Mouse (Mus musculus): ENCODE measurements around the gene Ints3. TPM values are rescaled to one million over a fixed set of nuclear protein-coding genes. Genes with fewer than 3 reads are reported as not detected.
"Not testable (repeated sequence)": the region's sequence is repeated elsewhere in the genome, so short reads cannot be mapped to it uniquely, and the experiment has no call there.

The Ints3 gene
- polyA plus RNA-seq, 1 experiment from 2014 or later: 45.8 TPM

DNA sequence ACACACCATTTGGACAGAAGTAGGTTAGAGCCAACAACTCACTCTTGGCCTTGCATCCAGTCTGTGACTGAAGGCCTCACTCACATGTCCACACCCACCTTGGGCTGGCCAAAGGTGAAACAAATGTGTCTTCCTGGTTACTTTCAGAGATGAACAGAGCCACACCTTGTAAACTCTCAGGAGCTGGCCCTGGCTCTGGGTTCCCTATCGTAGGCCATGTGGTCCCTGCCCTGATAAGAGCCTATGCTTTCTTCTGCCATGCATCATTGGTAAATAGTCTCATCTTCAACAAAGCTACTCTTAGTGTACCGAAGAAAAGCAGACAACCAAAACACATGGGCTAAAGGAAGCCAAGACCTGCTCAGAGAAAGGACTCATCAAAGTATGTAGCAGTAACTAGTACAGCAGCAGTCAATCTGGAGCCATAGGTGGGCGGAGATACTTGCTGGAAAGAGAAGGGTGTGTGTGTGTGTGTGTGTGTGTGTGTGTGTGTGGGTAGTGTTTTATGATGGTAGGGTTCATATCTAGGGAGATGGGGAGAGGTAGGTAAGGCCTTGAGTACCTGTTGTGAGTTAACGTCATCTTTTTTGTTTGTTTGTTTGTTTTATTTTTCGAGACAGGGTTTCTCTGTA, 66.3 kb downstream of the Ints3 start:
- no peak overlapping the region for H3K9ac ChIP-seq (ENCODE audit: low read length)
- no peak overlapping the region for H3K4me2 ChIP-seq (ENCODE audit: low read depth)
- 0 out of 2 replicates have a peak, but pooled peaks cover 2% of the 10 kb centered on the region for H3K36me3 ChIP-seq (ENCODE audit: control insufficient read depth, insufficient read depth, low read length)
- H3K27ac ChIP-seq (ENCODE audit: low read depth, low read length): no peak overlapping the region
- H3K4me3 ChIP-seq (ENCODE audit: low read depth, low read length): no peak overlapping the region
- no peaks in the 10 kb centered on the region for H3K4me1 ChIP-seq (ENCODE audit: control insufficient read depth, insufficient read depth, low read length)
- no peaks in the 10 kb centered on the region for H3K9me3 ChIP-seq (ENCODE audit: control insufficient read depth, low read length)
- WGBS: 89% methylated on average over 5 of the region's 5 CpGs
- no peak for ATAC-seq (ENCODE audit: insufficient read depth, low FRiP score, low TSS enrichment)
- DNase-seq (ENCODE audit: low spot score): no peak
- no peaks in the 10 kb centered on the region for H3K27me3 ChIP-seq (ENCODE audit: control insufficient read depth, insufficient read depth, low read length)

GRCm38 (mm10) chr3:90362346-90362745, 71.1 kb downstream of the Ints3 start:
- Histone ChIP-seq H3K9me3 (ENCODE audit: control insufficient read depth, low read length) (no peaks in the 10 kb centered on the region), H3K36me3 (ENCODE audit: control insufficient read depth, insufficient read depth, low read length) (peaks cover 7% of the 10 kb centered on the region; the same call in 1 of the 2 replicates), H3K4me1 (ENCODE audit: control insufficient read depth, insufficient read depth, low read length) (no peaks in the 10 kb centered on the region), H3K9ac (ENCODE audit: low read length) (no peak overlapping the region), H3K4me3 (ENCODE audit: low read depth, low read length) (no peak overlapping the region), H3K4me2 (ENCODE audit: low read depth) (no peak overlapping the region), H3K27me3 (ENCODE audit: control insufficient read depth, insufficient read depth, low read length) (no peaks in the 10 kb centered on the region), H3K27ac (ENCODE audit: low read depth, low read length) (no peak overlapping the region)
- ATAC-seq (ENCODE audit: insufficient read depth, low FRiP score, low TSS enrichment) (no peak), DNase-seq (ENCODE audit: low spot score) (no peak)
- 95% methylated on average over 2 of the region's 2 CpGs for WGBS

GRCm38 (mm10) chr3:90361476-90361875, 71.9 kb downstream of the Ints3 start:
- Histone ChIP-seq H3K9ac (ENCODE audit: low read length) (no peak overlapping the region), H3K27ac (ENCODE audit: low read depth, low read length) (no peak overlapping the region), H3K4me1 (ENCODE audit: control insufficient read depth, insufficient read depth, low read length) (no peaks in the 10 kb centered on the region), H3K4me2 (ENCODE audit: low read depth) (no peak overlapping the region), H3K27me3 (ENCODE audit: control insufficient read depth, insufficient read depth, low read length) (no peaks in the 10 kb centered on the region), H3K4me3 (ENCODE audit: low read depth, low read length) (no peak overlapping the region), H3K36me3 (ENCODE audit: control insufficient read depth, insufficient read depth, low read length) (peaks cover 7% of the 10 kb centered on the region; the same call in 1 of the 2 replicates), H3K9me3 (ENCODE audit: control insufficient read depth, low read length) (no peaks in the 10 kb centered on the region)
- no peak for ATAC-seq (ENCODE audit: insufficient read depth, low FRiP score, low TSS enrichment)
- WGBS: 85% methylated on average over 4 of the region's 4 CpGs
- DNase-seq (ENCODE audit: low spot score): no peak

GRCm38 (mm10) chr3:90359230-90359629, 74.2 kb downstream of the Ints3 start:
- Histone ChIP-seq H3K4me2 (ENCODE audit: low read depth) (no peak overlapping the region), H3K27me3 (ENCODE audit: control insufficient read depth, insufficient read depth, low read length) (no peaks in the 10 kb centered on the region), H3K36me3 (ENCODE audit: control insufficient read depth, insufficient read depth, low read length) (peaks cover 14% of the 10 kb centered on the region), H3K9me3 (ENCODE audit: control insufficient read depth, low read length) (no peaks in the 10 kb centered on the region), H3K4me3 (ENCODE audit: low read depth, low read length) (no peak overlapping the region), H3K27ac (ENCODE audit: low read depth, low read length) (no peak overlapping the region), H3K9ac (ENCODE audit: low read length) (no peak overlapping the region), H3K4me1 (ENCODE audit: control insufficient read depth, insufficient read depth, low read length) (no peaks in the 10 kb centered on the region)
- WGBS: 86% methylated on average over 1 of the region's 1 CpGs
- ATAC-seq (ENCODE audit: insufficient read depth, low FRiP score, low TSS enrichment) (no peak), DNase-seq (ENCODE audit: low spot score) (no peak)

DNA sequence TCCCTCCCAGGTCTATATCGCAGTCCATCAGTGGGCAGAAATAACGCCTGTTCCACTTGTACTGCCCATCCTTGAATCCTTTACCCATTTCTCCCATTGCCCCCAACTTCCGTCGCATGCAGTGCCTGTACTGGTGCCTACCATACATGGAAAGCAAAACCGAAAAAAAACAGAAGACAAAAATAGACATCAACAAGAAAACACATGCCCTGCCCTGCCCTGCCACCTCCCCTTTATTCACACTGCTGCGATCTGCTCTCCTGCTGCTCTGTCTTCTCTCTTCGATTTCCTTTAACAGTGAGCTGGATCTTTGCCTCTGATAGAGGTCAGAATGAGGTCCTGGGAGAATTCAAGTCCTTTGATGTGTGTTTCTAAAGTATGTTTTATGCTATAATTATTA, 75.5 kb downstream of the Ints3 start:
- Histone ChIP-seq H3K27ac (ENCODE audit: low read depth, low read length) (no peak overlapping the region), H3K9me3 (ENCODE audit: control insufficient read depth, low read length) (no peaks in the 10 kb centered on the region), H3K4me2 (ENCODE audit: low read depth) (no peak overlapping the region), H3K4me1 (ENCODE audit: control insufficient read depth, insufficient read depth, low read length) (no peaks in the 10 kb centered on the region), H3K27me3 (ENCODE audit: control insufficient read depth, insufficient read depth, low read length) (no peaks in the 10 kb centered on the region), H3K9ac (ENCODE audit: low read length) (no peak overlapping the region), H3K4me3 (ENCODE audit: low read depth, low read length) (no peak overlapping the region), H3K36me3 (ENCODE audit: control insufficient read depth, insufficient read depth, low read length) (peaks cover 16% of the 10 kb centered on the region)
- ATAC-seq (ENCODE audit: insufficient read depth, low FRiP score, low TSS enrichment): no peak
- DNase-seq (ENCODE audit: low spot score): no peak
- WGBS: 95% methylated on average over 7 of the region's 7 CpGs

DNA sequence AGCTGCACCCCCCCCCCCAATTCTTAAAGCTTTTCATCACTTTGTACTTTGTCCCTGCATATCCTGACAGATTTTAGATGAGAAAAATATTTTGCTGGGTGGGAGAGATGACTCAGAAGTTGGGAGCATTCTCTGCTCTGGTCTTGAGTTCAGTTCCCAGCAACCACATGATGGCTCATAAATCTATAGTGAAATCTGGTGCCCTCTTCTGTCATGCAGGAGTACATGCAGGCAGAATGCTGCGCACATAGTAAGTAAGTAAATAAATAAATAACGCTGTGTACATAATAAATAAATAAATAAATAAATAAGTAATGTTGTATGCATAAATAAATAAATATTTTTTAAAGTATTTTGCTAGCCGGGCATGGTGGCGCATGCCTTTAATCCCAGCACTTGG, 85.6 kb downstream of the Ints3 start:
- Histone ChIP-seq H3K9me3 (ENCODE audit: control insufficient read depth, low read length) (no peaks in the 10 kb centered on the region), H3K36me3 (ENCODE audit: control insufficient read depth, insufficient read depth, low read length) (peaks cover 2% of the 10 kb centered on the region), H3K4me3 (ENCODE audit: low read depth, low read length) (no peak overlapping the region), H3K9ac (ENCODE audit: low read length) (no peak overlapping the region), H3K4me1 (ENCODE audit: control insufficient read depth, insufficient read depth, low read length) (no peaks in the 10 kb centered on the region), H3K27ac (ENCODE audit: low read depth, low read length) (no peak overlapping the region), H3K27me3 (ENCODE audit: control insufficient read depth, insufficient read depth, low read length) (no peaks in the 10 kb centered on the region), H3K4me2 (ENCODE audit: low read depth) (no peak overlapping the region)
- ATAC-seq (ENCODE audit: insufficient read depth, low FRiP score, low TSS enrichment) (no peak), DNase-seq (ENCODE audit: low spot score) (no peak)
- 94% methylated on average over 4 of the region's 4 CpGs for WGBS

DNA sequence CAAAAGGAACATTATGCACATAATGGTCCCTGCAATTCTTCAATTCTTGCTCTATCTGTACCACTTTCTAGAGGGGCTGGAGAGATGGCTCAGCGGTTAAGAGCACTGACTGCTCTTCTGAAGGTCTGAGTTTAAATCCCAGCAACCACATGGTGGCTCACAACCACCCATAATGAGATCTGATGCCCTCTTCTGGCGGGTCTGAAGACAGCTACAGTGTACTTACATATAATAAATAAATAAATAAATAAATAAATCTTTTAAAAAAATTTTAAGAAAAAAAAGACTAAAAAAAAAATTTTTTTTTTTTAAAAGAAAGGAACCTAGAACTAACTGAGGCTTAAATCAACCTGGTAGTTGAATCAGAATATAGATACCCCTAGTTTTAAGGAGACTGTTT, 90.6 kb downstream of the Ints3 start:
- 58% methylated on average over 2 of the region's 2 CpGs for WGBS
- H3K9me3 ChIP-seq (ENCODE audit: control insufficient read depth, low read length); DNase-seq (ENCODE audit: low spot score); H3K27me3 ChIP-seq (ENCODE audit: control insufficient read depth, insufficient read depth, low read length); ATAC-seq (ENCODE audit: insufficient read depth, low FRiP score, low TSS enrichment); H3K27ac ChIP-seq (ENCODE audit: low read depth, low read length); H3K4me3 ChIP-seq (ENCODE audit: low read depth, low read length); H3K36me3 ChIP-seq (ENCODE audit: control insufficient read depth, insufficient read depth, low read length); H3K4me2 ChIP-seq (ENCODE audit: low read depth); H3K4me1 ChIP-seq (ENCODE audit: control insufficient read depth, insufficient read depth, low read length); H3K9ac ChIP-seq (ENCODE audit: low read length): not testable (repeated sequence)

Other genes starting within 250 kb of the Ints3 start
- gene Rps27, start 220.0 kb downstream of the Ints3 start, polyA plus RNA-seq (2014; fragmentation: Nextera tagmentation; extraction: Ambion mirVana): 1,223 and 1,277 TPM in 2 replicates
- gene Rab13, start 219.9 kb downstream of the Ints3 start, polyA plus RNA-seq (2014; fragmentation: Nextera tagmentation; extraction: Ambion mirVana): 10.4 and 12.3 TPM in 2 replicates
- gene Jtb, start 202.0 kb downstream of the Ints3 start, polyA plus RNA-seq (2014; fragmentation: Nextera tagmentation; extraction: Ambion mirVana): 92.3 and 92.4 TPM in 2 replicates
- gene Creb3l4, start 190.1 kb downstream of the Ints3 start, polyA plus RNA-seq (2014; fragmentation: Nextera tagmentation; extraction: Ambion mirVana): 3.4 and 4.0 TPM in 2 replicates
- gene Slc39a1, start 185.4 kb downstream of the Ints3 start, polyA plus RNA-seq (2014; fragmentation: Nextera tagmentation; extraction: Ambion mirVana): 50.6 and 51.4 TPM in 2 replicates
- gene Crtc2, start 179.5 kb downstream of the Ints3 start, polyA plus RNA-seq (2014; fragmentation: Nextera tagmentation; extraction: Ambion mirVana): 9.8 and 13.9 TPM in 2 replicates
- 4.7 and 6.2 TPM in 2 replicates for gene Dennd4b, start 168.4 kb downstream of the Ints3 start, polyA plus RNA-seq (2014; fragmentation: Nextera tagmentation; extraction: Ambion mirVana)
- 9.2 and 11.4 TPM in 2 replicates for gene Gatad2b, start 140.4 kb downstream of the Ints3 start, polyA plus RNA-seq (2014; fragmentation: Nextera tagmentation; extraction: Ambion mirVana)
- 11.6 and 14.1 TPM in 2 replicates for gene Slc27a3, start 43.7 kb downstream of the Ints3 start, polyA plus RNA-seq (2014; fragmentation: Nextera tagmentation; extraction: Ambion mirVana)
- gene Npr1, start 32.2 kb upstream of the Ints3 start, polyA plus RNA-seq (2014; fragmentation: Nextera tagmentation; extraction: Ambion mirVana): 3.1 and 3.5 TPM in 2 replicates
- 333 and 341 TPM in 2 replicates for gene Ilf2, start 42.5 kb upstream of the Ints3 start, polyA plus RNA-seq (2014; fragmentation: Nextera tagmentation; extraction: Ambion mirVana)
- gene Snapin, start 57.4 kb upstream of the Ints3 start, polyA plus RNA-seq (2014; fragmentation: Nextera tagmentation; extraction: Ambion mirVana): 77.3 and 77.7 TPM in 2 replicates
- gene Chtop, start 75.9 kb upstream of the Ints3 start, polyA plus RNA-seq (2014; fragmentation: Nextera tagmentation; extraction: Ambion mirVana): 133 and 134 TPM in 2 replicates
- gene S100a1, start 80.8 kb upstream of the Ints3 start, polyA plus RNA-seq (2014; fragmentation: Nextera tagmentation; extraction: Ambion mirVana): 4.6 and 8.4 TPM in 2 replicates
- gene S100a13, start 80.8 kb upstream of the Ints3 start, polyA plus RNA-seq (2014; fragmentation: Nextera tagmentation; extraction: Ambion mirVana): 11.2 and 12.7 TPM in 2 replicates
- gene S100a14, start 93.2 kb upstream of the Ints3 start, polyA plus RNA-seq (2014; fragmentation: Nextera tagmentation; extraction: Ambion mirVana): not detected in 2 replicates
- 39.2 and 40.0 TPM in 2 replicates for gene S100a16, start 103.6 kb upstream of the Ints3 start, polyA plus RNA-seq (2014; fragmentation: Nextera tagmentation; extraction: Ambion mirVana)
- not detected in 2 replicates for gene S100a3, start 127.0 kb upstream of the Ints3 start, polyA plus RNA-seq (2014; fragmentation: Nextera tagmentation; extraction: Ambion mirVana)
- gene S100a2, start 156.6 kb upstream of the Ints3 start, polyA plus RNA-seq (2014; fragmentation: Nextera tagmentation; extraction: Ambion mirVana): not detected in 2 replicates
- gene Gm42674, start 168.3 kb upstream of the Ints3 start, polyA plus RNA-seq (2014; fragmentation: Nextera tagmentation; extraction: Ambion mirVana): not detected in 2 replicates
- gene S100a4, start 170.1 kb upstream of the Ints3 start, polyA plus RNA-seq (2014; fragmentation: Nextera tagmentation; extraction: Ambion mirVana): 0.55 TPM in 1 of 2 replicates, not detected in the other
- gene S100a5, start 174.9 kb upstream of the Ints3 start, polyA plus RNA-seq (2014; fragmentation: Nextera tagmentation; extraction: Ambion mirVana): not detected in 2 replicates
- 7.3 and 8.2 TPM in 2 replicates for gene S100a6, start 179.3 kb upstream of the Ints3 start, polyA plus RNA-seq (2014; fragmentation: Nextera tagmentation; extraction: Ambion mirVana)
- not detected in 2 replicates for gene S100a7a, start 220.4 kb upstream of the Ints3 start, polyA plus RNA-seq (2014; fragmentation: Nextera tagmentation; extraction: Ambion mirVana)
- gene S100a8, start 235.4 kb upstream of the Ints3 start, polyA plus RNA-seq (2014; fragmentation: Nextera tagmentation; extraction: Ambion mirVana): 4.8 and 5.3 TPM in 2 replicates

All from neural tube, embryonic 11.5 days (tissue).